ENCODE assay signal across 9 mouse cellular contexts in the genomic region with DNA sequence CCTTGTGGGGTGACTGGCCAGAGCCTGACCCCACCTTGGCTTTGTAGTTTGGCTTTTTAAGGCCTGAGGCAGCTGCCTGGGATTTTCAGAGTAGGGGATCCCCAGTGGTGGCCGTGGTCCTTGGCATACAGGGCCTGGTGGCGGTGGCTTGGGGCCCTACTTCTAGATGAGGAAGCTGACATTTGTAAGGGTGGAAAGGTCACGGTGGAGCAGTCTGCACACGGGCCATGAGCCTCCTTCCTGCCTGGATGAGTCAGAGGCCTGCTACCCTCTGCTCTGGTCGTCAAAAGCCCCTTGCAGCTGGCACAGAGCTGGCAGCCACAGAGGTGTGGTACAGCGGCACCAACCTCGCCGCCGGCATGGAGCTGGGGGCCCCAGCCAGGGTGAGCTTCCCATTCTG. TPM values are rescaled to one million over a fixed set of nuclear protein-coding genes. Genes with fewer than 3 reads are reported as not detected.
DNase-seq lines count a peak whose midpoint lies in the region; ATAC-seq and TF ChIP-seq lines count a peak whose summit lies in the region.
"Had no signal": no experiment of that assay in that cellular context is flagged by ENCODE, and none has a peak within 500 bp of the region (broad histone marks: within the 10 kb centered on the region; RNA-seq: fewer than 3 reads in every experiment).

No protein-coding gene starts in this region.

- DNase-seq in heart, adult 18-20 months: no peak
- peak; percentile 85 for DNase-seq in CD4-positive, CD25-positive, alpha-beta regulatory T cell, adult 2 months (ENCODE audit: low read depth, low spot score)
- peak; percentile 45 for DNase-seq in stomach, postnatal 0 days (ENCODE audit: low spot score)
- DNase-seq in yolk sac, embryonic 10.5 days (ENCODE audit: low spot score): no peak

- H3K4me2 ChIP-seq in heart, embryonic 14.5 days (ENCODE audit: low read length): no peak overlapping the region
- H3K4me2 ChIP-seq in embryonic facial prominence, embryonic 12.5 days (replicated peaks): no peak overlapping the region
- no peak overlapping the region for H3K4me2 ChIP-seq in lung, embryonic 16.5 days (ENCODE audit: low read depth, low read length)
- no peak overlapping the region for H3K4me2 ChIP-seq in stomach, postnatal 0 days (replicated peaks; ENCODE audit: low read depth)

- no peak overlapping the region for H3K4me3 ChIP-seq in heart, embryonic 14.5 days (ENCODE audit: control insufficient read depth in 1 of 2, insufficient read depth in 1 of 2, low read depth in 1 of 2, low read length in 2 of 2)
- H3K4me3 ChIP-seq in embryonic facial prominence, embryonic 12.5 days: no peak overlapping the region
- H3K4me3 ChIP-seq in lung, embryonic 16.5 days (ENCODE audit: low read length): no peak overlapping the region
- no peak overlapping the region for H3K4me3 ChIP-seq in stomach, postnatal 0 days (ENCODE audit: low read depth, low read length)

- H3K27me3 ChIP-seq in heart, embryonic 14.5 days (ENCODE audit: control insufficient read depth, insufficient read depth, low read length): no peaks in the 10 kb centered on the region
- peaks cover 14% of the 10 kb centered on the region for H3K27me3 ChIP-seq in embryonic facial prominence, embryonic 12.5 days
- no peaks in the 10 kb centered on the region for H3K27me3 ChIP-seq in lung, embryonic 16.5 days (ENCODE audit: control insufficient read depth, insufficient read depth, low read depth, low read length)
- H3K27me3 ChIP-seq in stomach, postnatal 0 days (ENCODE audit: control insufficient read depth, insufficient read depth, low read length): no peaks in the 10 kb centered on the region

- peaks cover 7% of the 10 kb centered on the region; the same call in 1 of the 2 replicates for H3K36me3 ChIP-seq in heart, embryonic 14.5 days (ENCODE audit: control insufficient read depth, insufficient read depth, low read length)
- H3K36me3 ChIP-seq in embryonic facial prominence, embryonic 12.5 days: peaks cover 11% of the 10 kb centered on the region
- H3K36me3 ChIP-seq in lung, embryonic 16.5 days (ENCODE audit: control insufficient read depth, insufficient read depth, low read length): 0 out of 2 replicates have a peak, but pooled peaks cover 5% of the 10 kb centered on the region
- H3K36me3 ChIP-seq in stomach, postnatal 0 days (ENCODE audit: control insufficient read depth, insufficient read depth, low read length): 0 out of 2 replicates have a peak, but pooled peaks cover 3% of the 10 kb centered on the region

- no peak for TF ChIP-seq EP300 in stomach, postnatal 0 days (optimal IDR thresholded peaks at IDR 0.05)

- WGBS in heart, embryonic 14.5 days: 60% methylated on average over 9 of the region's 9 CpGs
- WGBS in embryonic facial prominence, embryonic 12.5 days: 62% methylated on average over 9 of the region's 9 CpGs
- 58% methylated on average over 9 of the region's 9 CpGs for WGBS in lung, embryonic 16.5 days
- WGBS in stomach, postnatal 0 days: 53% methylated on average over 9 of the region's 9 CpGs

- ATAC-seq in heart, embryonic 14.5 days (ENCODE audit: insufficient number of reproducible peaks, insufficient read depth, low FRiP score, low read depth): no peak
- ATAC-seq in embryonic facial prominence, embryonic 12.5 days (ENCODE audit: insufficient number of reproducible peaks, insufficient read depth, low FRiP score, low TSS enrichment): no peak
- ATAC-seq in lung, embryonic 16.5 days (ENCODE audit: low read depth): no peak
- peak; percentile 31 for ATAC-seq in stomach, postnatal 0 days (ENCODE audit: low FRiP score, low TSS enrichment)
- ATAC-seq in cerebellum, adult (ENCODE audit: insufficient number of reproducible peaks, low FRiP score, low TSS enrichment): no peak

- peak overlapping the region; percentile 25; the same call in 1 of the 2 replicates for H3K9ac ChIP-seq in heart, embryonic 14.5 days (ENCODE audit: low read length)
- H3K9ac ChIP-seq in embryonic facial prominence, embryonic 12.5 days: no peak overlapping the region
- H3K9ac ChIP-seq in lung, embryonic 16.5 days (ENCODE audit: low read length): no peak overlapping the region
- H3K9ac ChIP-seq in stomach, postnatal 0 days (ENCODE audit: low read length): no peak overlapping the region

- H3K9me3 ChIP-seq in heart, embryonic 14.5 days (ENCODE audit: control insufficient read depth, low read length): no peaks in the 10 kb centered on the region
- H3K9me3 ChIP-seq in embryonic facial prominence, embryonic 12.5 days: no peaks in the 10 kb centered on the region
- no peaks in the 10 kb centered on the region for H3K9me3 ChIP-seq in lung, embryonic 16.5 days (ENCODE audit: control insufficient read depth, low read length)
- H3K9me3 ChIP-seq in stomach, postnatal 0 days (ENCODE audit: control insufficient read depth, low read length): no peaks in the 10 kb centered on the region

- H3K27ac ChIP-seq in heart, embryonic 14.5 days (replicated peaks in 1 of 2; ENCODE audit: control insufficient read depth in 1 of 2, insufficient read depth in 1 of 2, low read depth in 2 of 2, low read length in 2 of 2): no peak overlapping the region
- 0 out of 2 replicates have a peak overlapping the region, but pooled peaks have one; percentile 2 for H3K27ac ChIP-seq in embryonic facial prominence, embryonic 12.5 days
- peak overlapping the region; percentile 38 for H3K27ac ChIP-seq in lung, embryonic 16.5 days (ENCODE audit: low read length)
- peak overlapping the region; percentile 45; the same call in 1 of the 2 replicates for H3K27ac ChIP-seq in stomach, postnatal 0 days (replicated peaks)

- H3K4me1 ChIP-seq in heart, embryonic 14.5 days (ENCODE audit: control insufficient read depth in 2 of 2, insufficient read depth in 2 of 2, low read length in 2 of 2): peaks cover under 1 to 3% of the 10 kb centered on the region in 2 experiments; a peak in 3 of 4 replicates
- peaks cover 17% of the 10 kb centered on the region for H3K4me1 ChIP-seq in embryonic facial prominence, embryonic 12.5 days
- H3K4me1 ChIP-seq in lung, embryonic 16.5 days (replicated peaks; ENCODE audit: control insufficient read depth, insufficient read depth, low read length): peaks cover 6% of the 10 kb centered on the region
- peaks cover 2% of the 10 kb centered on the region; the same call in 1 of the 2 replicates for H3K4me1 ChIP-seq in stomach, postnatal 0 days (replicated peaks; ENCODE audit: control insufficient read depth, insufficient read depth)

- no peak for TF ChIP-seq CTCF in stomach, postnatal 0 days (IDR thresholded peaks at IDR 0.05; ENCODE audit: low read depth)

RNA-seq across cellular contexts. Expression of gene Lfng, which starts 9.6 kb away (rescaled TPM):
- polyA plus RNA-seq in heart, embryonic 14.5 days (2014; fragmentation: Nextera tagmentation; extraction: Ambion mirVana): 3.8 and 6.4 TPM in 2 replicates
- 1 to 10 TPM; 6.7 to 9.9 TPM for total RNA-seq in heart, adult 18-20 months (2021)
- polyA plus RNA-seq in embryonic facial prominence, embryonic 12.5 days (2016; fragmentation: Nextera tagmentation; extraction: Ambion mirVana): 14.0 and 14.2 TPM in 2 replicates
- polyA plus RNA-seq in lung, embryonic 16.5 days (2015; fragmentation: Nextera tagmentation; extraction: Ambion mirVana): 24.9 and 25.8 TPM in 2 replicates
- polyA plus RNA-seq in stomach, postnatal 0 days (2015; fragmentation: Nextera tagmentation; extraction: Ambion mirVana): 11.1 and 11.4 TPM in 2 replicates

RNA-seq across cellular contexts. Expression of gene Ttyh3, which starts 32.1 kb away (rescaled TPM):
- polyA plus RNA-seq in heart, embryonic 14.5 days (2014; fragmentation: Nextera tagmentation; extraction: Ambion mirVana): 32.8 and 35.7 TPM in 2 replicates
- 1 to 10 TPM; 7.6 to 7.7 TPM for total RNA-seq in heart, adult 18-20 months (2021)
- 60.6 and 62.6 TPM in 2 replicates for polyA plus RNA-seq in embryonic facial prominence, embryonic 12.5 days (2016; fragmentation: Nextera tagmentation; extraction: Ambion mirVana)
- 27.9 and 29.4 TPM in 2 replicates for polyA plus RNA-seq in lung, embryonic 16.5 days (2015; fragmentation: Nextera tagmentation; extraction: Ambion mirVana)
- polyA plus RNA-seq in stomach, postnatal 0 days (2015; fragmentation: Nextera tagmentation; extraction: Ambion mirVana): 8.5 and 9.6 TPM in 2 replicates

RNA-seq across cellular contexts. Expression of gene Grifin, which starts 51.8 kb away (rescaled TPM):
- polyA plus RNA-seq in heart, embryonic 14.5 days (2014; fragmentation: Nextera tagmentation; extraction: Ambion mirVana): not detected in 2 replicates
- total RNA-seq in heart, adult 18-20 months (2021): not detected
- polyA plus RNA-seq in embryonic facial prominence, embryonic 12.5 days (2016; fragmentation: Nextera tagmentation; extraction: Ambion mirVana): 0.53 and 1.1 TPM in 2 replicates
- 0.63 TPM in 1 of 2 replicates, not detected in the other for polyA plus RNA-seq in lung, embryonic 16.5 days (2015; fragmentation: Nextera tagmentation; extraction: Ambion mirVana)
- polyA plus RNA-seq in stomach, postnatal 0 days (2015; fragmentation: Nextera tagmentation; extraction: Ambion mirVana): 0.17 TPM in 2 replicates
- polyA plus RNA-seq: large intestine, adult 2 months had no signal

Comparison
In these comparisons a context has a peak if more than half of its experiments do, and no peak if none do; other contexts are left out.
1. H3K27ac ChIP-seq: peak in embryonic facial prominence, embryonic 12.5 days (single experiment), lung, embryonic 16.5 days (single experiment) and stomach, postnatal 0 days (single experiment); none in heart, embryonic 14.5 days (0 of 2).
2. DNase-seq: peak in CD4-positive, CD25-positive, alpha-beta regulatory T cell, adult 2 months (single experiment) and stomach, postnatal 0 days (single experiment); none in heart, adult 18-20 months (0 of 2) and yolk sac, embryonic 10.5 days (single experiment).